Mouse (Mus musculus) megakaryocyte, embryonic 14.5 days (primary cell): ENCODE measurements around the gene Vsig4.

Experiments
- FLI1 ChIP-seq: IDR thresholded peaks from 2 replicates; pipeline ENCODE4 v1.6.1; 2012; ENCODE audit warnings: low read length, inconsistent platforms, mixed read lengths
- GATA1 ChIP-seq: IDR thresholded peaks from 3 replicates; pipeline ENCODE4 v1.6.1; 2012; ENCODE audit warnings: mixed read lengths, low read length, inconsistent platforms, borderline replicate concordance

- no peak for TF ChIP-seq GATA1
- TF ChIP-seq FLI1, result no peak
Measured at GRCm38 (mm10) chrX:96339108-96339507, 45.9 kb upstream of the Vsig4 start.
